Mouse (Mus musculus) midbrain, postnatal 0 days (tissue): ENCODE data around the gene Stx7. TPM values are rescaled to one million over a fixed set of nuclear protein-coding genes. Genes with fewer than 3 reads are reported as not detected.
A peak's percentile ranks its signal among the peaks of the same experiment; 100 is the strongest.

Source experiments
- ATAC-seq: fragments of 200-750 bp; cut with Nextera tagmentation; 2 replicates; pipeline ENCODE4 v1.8.0; 2017; ENCODE audit warnings: moderate number of reproducible peaks, mild to moderate bottlenecking, moderate TSS enrichment, moderate library complexity; ENCODE audit not compliant: low FRiP score
- DNase-seq: peaks from one replicate; pipeline ENCODE4 v3.0.0-alpha.2; 2015; ENCODE audit warnings: low spot score
- H3K27ac ChIP-seq: fragments of 300-500 bp; sonication (generic); 2 replicates; pipeline ENCODE4 v1.5.1; 2014; ENCODE audit warnings: low read depth, mild to moderate bottlenecking, low read length, mixed read lengths
- H3K27me3 ChIP-seq: fragments of 300-500 bp; sonication (generic); 2 replicates; pipeline ENCODE4 v1.6.1; 2014; ENCODE audit warnings: low read length, control low read depth, mixed read lengths; ENCODE audit not compliant: insufficient read depth
- H3K36me3 ChIP-seq: fragments of 300-500 bp; sonication (generic); 2 replicates; pipeline ENCODE4 v1.6.1; 2014; ENCODE audit warnings: low read length, control low read depth, mixed read lengths; ENCODE audit not compliant: insufficient read depth
- H3K4me1 ChIP-seq: fragments of 300-500 bp; sonication (generic); 2 replicates; pipeline ENCODE4 v1.6.1; 2014; ENCODE audit warnings: mild to moderate bottlenecking, control low read depth, antibody characterized with exemption, low read length, mixed read lengths; ENCODE audit not compliant: insufficient read depth
- H3K4me2 ChIP-seq: fragments of 300-500 bp; sonication (generic); 2 replicates; pipeline ENCODE4 v1.6.1; 2014; ENCODE audit warnings: low read depth, mild to moderate bottlenecking, low read length, mixed read lengths; ENCODE audit not compliant: poor library complexity, severe bottlenecking
- H3K4me3 ChIP-seq: fragments of 300-500 bp; sonication (generic); 2 replicates; pipeline ENCODE4 v1.5.1; 2014; ENCODE audit warnings: low read depth, mild to moderate bottlenecking, low read length, moderate library complexity
- H3K9ac ChIP-seq: fragments of 300-500 bp; sonication (generic); replicated peaks from 2 replicates; pipeline ENCODE4 v1.6.1; 2014; ENCODE audit warnings: mild to moderate bottlenecking, low read length, moderate library complexity, mixed read lengths; ENCODE audit not compliant: poor library complexity, severe bottlenecking
- H3K9me3 ChIP-seq: fragments of 300-500 bp; sonication (generic); 2 replicates; pipeline ENCODE4 v1.6.1; 2016; ENCODE audit warnings: low read length, control low read depth
- CTCF ChIP-seq: IDR thresholded peaks from 2 replicates; pipeline ENCODE4 v1.5.1; 2016; ENCODE audit warnings: antibody characterized with exemption, mild to moderate bottlenecking
- WGBS: fragments of 180-500 bp; shearing (Covaris S2); extraction: QIAGEN DNeasy Blood & Tissue Kit; methylation state at CpG from one replicate; pipeline ENCODE4 v1.1.7; 2014; 5-methylcytosine and 5-hydroxymethylcytosine counted together
- polyA plus RNA-seq: library from polyadenylated mRNA; unstranded; fragments of >200 nt; fragmentation: Nextera tagmentation; extraction: Ambion mirVana; gene quantifications from 2 replicates; pipeline ENCODE4 v1.2.1, GENCODE M21; 2015
- total RNA-seq: library from RNA; depleted of rRNA; stranded (reverse); fragments of >200 nt; gene quantifications from 2 replicates; pipeline ENCODE4 v1.2.3, GENCODE M21; 2014; rRNA removed

Gene Stx7
- total and polyA plus RNA-seq, 2 experiments from 2014 or later: 144 to 358 TPM

- Histone ChIP-seq H3K9ac (no peak overlapping the region), H3K4me3 (no peak overlapping the region), H3K4me2 (no peak overlapping the region), H3K9me3 (no peaks in the 10 kb centered on the region), H3K27me3 (0 out of 2 replicates have a peak, but pooled peaks cover 3% of the 10 kb centered on the region), H3K36me3 (no peaks in the 10 kb centered on the region), H3K4me1 (no peaks in the 10 kb centered on the region), H3K27ac (no peak overlapping the region)
- ATAC-seq: peak; percentile 59; the same call in 1 of the 2 replicates
- DNase-seq: peak; percentile 41
- WGBS: 45% methylated on average over 12 of the region's 12 CpGs
- no peak for TF ChIP-seq CTCF
These were observed 79.4 kb downstream of the Stx7 start for GRCm38 (mm10) chr10:24228318-24229183.

GRCm38 (mm10) chr10:24232281-24232680 is 83.2 kb downstream of the Stx7 start:
- Histone ChIP-seq H3K4me1 (no peaks in the 10 kb centered on the region), H3K4me3 (no peak overlapping the region), H3K36me3 (no peaks in the 10 kb centered on the region), H3K9me3 (no peaks in the 10 kb centered on the region), H3K4me2 (no peak overlapping the region), H3K27me3 (no peaks in the 10 kb centered on the region), H3K9ac (no peak overlapping the region), H3K27ac (no peak overlapping the region)
- DNase-seq: no peak
- no peak for TF ChIP-seq CTCF
- 63% methylated on average over 4 of the region's 4 CpGs for WGBS
- ATAC-seq: no peak

- H3K4me3 ChIP-seq: peak overlapping the region; percentile 1; the same call in 1 of the 2 replicates
These were observed 86.6 kb downstream of the Stx7 start for GRCm38 (mm10) chr10:24235426-24236283.

More at GRCm38 (mm10) chr10:24235426-24236283, 86.6 kb downstream of the Stx7 start:
- H3K4me1 ChIP-seq: no peaks in the 10 kb centered on the region
- no peaks in the 10 kb centered on the region for H3K27me3 ChIP-seq
- peak overlapping the region; percentile 25 for H3K4me2 ChIP-seq
- H3K9ac ChIP-seq: 0 out of 2 replicates have a peak overlapping the region, but pooled peaks have one; percentile 5
- no peak overlapping the region for H3K27ac ChIP-seq
- WGBS: 38% methylated on average over 23 of the region's 23 CpGs
- ATAC-seq: no peak
- no peak for TF ChIP-seq CTCF
- no peaks in the 10 kb centered on the region for H3K9me3 ChIP-seq
- peak; percentile 40 for DNase-seq
- H3K36me3 ChIP-seq: no peaks in the 10 kb centered on the region

Other genes starting within 250 kb of the Stx7 start
- not detected in 2 replicates for gene Taar1, start 228.9 kb upstream of the Stx7 start, total RNA-seq
- gene Taar1, start 228.9 kb upstream of the Stx7 start, polyA plus RNA-seq: not detected in 2 replicates
- not detected in 2 replicates for gene Taar2, start 210.7 kb upstream of the Stx7 start, total RNA-seq
- not detected in 2 replicates for gene Taar2, start 210.7 kb upstream of the Stx7 start, polyA plus RNA-seq
- not detected in 2 replicates for gene Taar3, start 199.7 kb upstream of the Stx7 start, total RNA-seq
- gene Taar3, start 199.7 kb upstream of the Stx7 start, polyA plus RNA-seq: not detected in 2 replicates
- not detected in 2 replicates for gene Taar4, start 188.8 kb upstream of the Stx7 start, total RNA-seq
- 0.15 TPM in 1 of 2 replicates, not detected in the other for gene Taar4, start 188.8 kb upstream of the Stx7 start, polyA plus RNA-seq
- not detected in 2 replicates for gene Taar5, start 178.6 kb upstream of the Stx7 start, total RNA-seq
- gene Taar5, start 178.6 kb upstream of the Stx7 start, polyA plus RNA-seq: not detected in 2 replicates
- gene Taar6, start 163.7 kb upstream of the Stx7 start, total RNA-seq: not detected in 2 replicates
- not detected in 2 replicates for gene Taar6, start 163.7 kb upstream of the Stx7 start, polyA plus RNA-seq
- not detected in 2 replicates for gene Taar7a, start 155.8 kb upstream of the Stx7 start, total RNA-seq
- not detected in 2 replicates for gene Taar7a, start 155.8 kb upstream of the Stx7 start, polyA plus RNA-seq
- not detected in 2 replicates for gene Taar7b, start 149.4 kb upstream of the Stx7 start, total RNA-seq
- not detected in 2 replicates for gene Taar7b, start 149.4 kb upstream of the Stx7 start, polyA plus RNA-seq
- gene Taar7d, start 122.1 kb upstream of the Stx7 start, total RNA-seq: not detected in 2 replicates
- gene Taar7d, start 122.1 kb upstream of the Stx7 start, polyA plus RNA-seq: not detected in 2 replicates
- gene Taar7e, start 111.7 kb upstream of the Stx7 start, total RNA-seq: not detected in 2 replicates
- not detected in 2 replicates for gene Taar7e, start 111.7 kb upstream of the Stx7 start, polyA plus RNA-seq
- not detected in 2 replicates for gene Taar7f, start 99.8 kb upstream of the Stx7 start, total RNA-seq
- not detected in 2 replicates for gene Taar7f, start 99.8 kb upstream of the Stx7 start, polyA plus RNA-seq
- gene Taar8a, start 72.8 kb upstream of the Stx7 start, total RNA-seq: not detected in 2 replicates
- not detected in 2 replicates for gene Taar8a, start 72.8 kb upstream of the Stx7 start, polyA plus RNA-seq
- gene Taar8b, start 57.0 kb upstream of the Stx7 start, total RNA-seq: not detected in 2 replicates
- gene Taar8b, start 57.0 kb upstream of the Stx7 start, polyA plus RNA-seq: not detected in 2 replicates
- not detected in 2 replicates for gene Taar8c, start 47.4 kb upstream of the Stx7 start, total RNA-seq
- not detected in 2 replicates for gene Taar8c, start 47.4 kb upstream of the Stx7 start, polyA plus RNA-seq
- gene Taar9, start 39.8 kb upstream of the Stx7 start, total RNA-seq: not detected in 2 replicates
- not detected in 2 replicates for gene Taar9, start 39.8 kb upstream of the Stx7 start, polyA plus RNA-seq
- gene Moxd1, start 74.2 kb downstream of the Stx7 start, total RNA-seq: 5.1 and 10.8 TPM in 2 replicates
- gene Moxd1, start 74.2 kb downstream of the Stx7 start, polyA plus RNA-seq: 1.1 and 1.4 TPM in 2 replicates